Mouse (Mus musculus) bone marrow, adult 2 months (tissue): Measurements from ENCODE around the gene Cryba4. TPM values are rescaled to one million over a fixed set of nuclear protein-coding genes. Genes with fewer than 3 reads are reported as not detected.

Experiments
- H3K27ac ChIP-seq: fragments of 200-500 bp; 2 replicates; pipeline ENCODE4 v1.5.1; 2012; ENCODE audit warnings: low read depth, mild to moderate bottlenecking, control low read depth, inconsistent platforms, low read length; ENCODE audit not compliant: control insufficient read depth, poor library complexity, insufficient read depth
- H3K4me1 ChIP-seq: fragments of 200-500 bp; 2 replicates; pipeline ENCODE4 v1.6.1; 2011; ENCODE audit warnings: low read length; ENCODE audit not compliant: control insufficient read depth, insufficient read depth
- H3K4me3 ChIP-seq: fragments of 200-500 bp; replicated peaks from 2 replicates; pipeline ENCODE3; 2011; ENCODE audit warnings: mild to moderate bottlenecking, low read depth, low read length, control low read depth; ENCODE audit not compliant: control insufficient read depth
- CTCF ChIP-seq: fragments of 200-500 bp; IDR thresholded peaks from 2 replicates; pipeline ENCODE4 v1.5.1; 2011; ENCODE audit warnings: low read length, control low read depth; ENCODE audit not compliant: control insufficient read depth, insufficient read depth
- POLR2A ChIP-seq: fragments of 200-500 bp; IDR thresholded peaks from 2 replicates; pipeline ENCODE4 v1.6.1; 2011; ENCODE audit warnings: low read depth, mild to moderate bottlenecking, control low read depth, low read length, borderline replicate concordance; ENCODE audit not compliant: control insufficient read depth
- WGBS: fragments of 180-500 bp; shearing (Covaris S2); methylation state at CpG from one replicate; pipeline ENCODE4 v1.1.7; 2018; 5-methylcytosine and 5-hydroxymethylcytosine counted together
- polyA plus RNA-seq: library from polyadenylated mRNA; stranded (reverse); fragments of >200 nt; gene quantifications from 2 replicates; pipeline ENCODE4 v1.2.4, GENCODE M21; 2011; ENCODE audit warnings: low replicate concordance; ENCODE audit not compliant: missing spikeins, insufficient read depth, insufficient read length

The Cryba4 gene
- polyA plus RNA-seq, 1 experiment, result 3.4 TPM

- 71% methylated on average over 9 of the region's 9 CpGs for WGBS
- peaks cover 32% of the 10 kb centered on the region for H3K4me1 ChIP-seq
- no peak overlapping the region for H3K4me3 ChIP-seq
- H3K27ac ChIP-seq, result peak overlapping the region; percentile 62
- TF ChIP-seq POLR2A (no peak), CTCF (no peak)
Measured at GRCm38 (mm10) chr5:112288193-112289141, 36.1 kb upstream of the Cryba4 start.

- TF ChIP-seq POLR2A (no peak), CTCF (no peak)
- peak overlapping the region; percentile 62 for H3K27ac ChIP-seq
- H3K4me3 ChIP-seq, result no peak overlapping the region
- H3K4me1 ChIP-seq, result peaks cover 34% of the 10 kb centered on the region
- 68% methylated on average over 2 of the region's 2 CpGs for WGBS
Measured at GRCm38 (mm10) chr5:112287652-112288051, 35.3 kb upstream of the Cryba4 start.

GRCm38 (mm10) chr5:112286984-112287641 lies 34.8 kb upstream of the Cryba4 start:
- peak overlapping the region; percentile 62 for H3K27ac ChIP-seq
- H3K4me3 ChIP-seq, result no peak overlapping the region
- peaks cover 34% of the 10 kb centered on the region for H3K4me1 ChIP-seq
- TF ChIP-seq CTCF (no peak), POLR2A (no peak)
- WGBS, result 5% methylated on average over 11 of the region's 11 CpGs

GRCm38 (mm10) chr5:112286608-112286983 lies 34.3 kb upstream of the Cryba4 start:
- Histone ChIP-seq H3K4me3 (no peak overlapping the region), H3K27ac (peak overlapping the region; percentile 25; the same call in 1 of the 2 replicates), H3K4me1 (peaks cover 34% of the 10 kb centered on the region)
- no peak for TF ChIP-seq CTCF
- no peak for TF ChIP-seq POLR2A
- 30% methylated on average over 2 of the region's 2 CpGs for WGBS

GRCm38 (mm10) chr5:112285548-112286085 lies 33.3 kb upstream of the Cryba4 start:
- Histone ChIP-seq H3K27ac (peak overlapping the region; percentile 6; the same call in 1 of the 2 replicates), H3K4me1 (peaks cover 36% of the 10 kb centered on the region), H3K4me3 (no peak overlapping the region)
- TF ChIP-seq CTCF (no peak), POLR2A (no peak)
- WGBS, result 62% methylated on average over 7 of the region's 7 CpGs

GRCm38 (mm10) chr5:112284203-112284582 lies 31.9 kb upstream of the Cryba4 start:
- H3K4me1 ChIP-seq, result peaks cover 40% of the 10 kb centered on the region
- WGBS, result 17% methylated on average over 7 of the region's 7 CpGs
- H3K4me3 ChIP-seq, result no peak overlapping the region
- TF ChIP-seq CTCF, result no peak
- no peak for TF ChIP-seq POLR2A
- peak overlapping the region; percentile 80 for H3K27ac ChIP-seq

- peaks cover 44% of the 10 kb centered on the region for H3K4me1 ChIP-seq
- TF ChIP-seq POLR2A (no peak), CTCF (no peak)
- peak overlapping the region; percentile 80 for H3K27ac ChIP-seq
- H3K4me3 ChIP-seq, result peak overlapping the region; percentile 5
- 2% methylated on average over 10 of the region's 10 CpGs for WGBS
Measured at GRCm38 (mm10) chr5:112283543-112284202, 31.4 kb upstream of the Cryba4 start.

- H3K27ac ChIP-seq, result peak overlapping the region; percentile 80
- peaks cover 46% of the 10 kb centered on the region for H3K4me1 ChIP-seq
- TF ChIP-seq CTCF (no peak), POLR2A (no peak)
- WGBS, result 12% methylated on average over 9 of the region's 9 CpGs
- H3K4me3 ChIP-seq, result no peak overlapping the region
Measured at GRCm38 (mm10) chr5:112282780-112283482, 30.6 kb upstream of the Cryba4 start.
